Mouse (Mus musculus) thymus, adult 2 months (tissue): ENCODE data around the gene Copz1.

Source experiments
- CTCF ChIP-seq: fragments of 200-500 bp; IDR thresholded peaks from 2 replicates; pipeline ENCODE4 v1.5.1; 2012; ENCODE audit warnings: mild to moderate bottlenecking, control low read depth, low read length, moderate library complexity, borderline replicate concordance; ENCODE audit not compliant: control insufficient read depth, poor library complexity, insufficient read depth; ENCODE audit errors: extremely low read depth
- POLR2A ChIP-seq: fragments of 200-500 bp; IDR thresholded peaks from 2 replicates; pipeline ENCODE4 v1.6.1; 2012; ENCODE audit warnings: mild to moderate bottlenecking, low read length, control low read depth, moderate library complexity; ENCODE audit not compliant: control insufficient read depth, poor library complexity, insufficient read depth; ENCODE audit errors: extremely low read depth

DNA sequence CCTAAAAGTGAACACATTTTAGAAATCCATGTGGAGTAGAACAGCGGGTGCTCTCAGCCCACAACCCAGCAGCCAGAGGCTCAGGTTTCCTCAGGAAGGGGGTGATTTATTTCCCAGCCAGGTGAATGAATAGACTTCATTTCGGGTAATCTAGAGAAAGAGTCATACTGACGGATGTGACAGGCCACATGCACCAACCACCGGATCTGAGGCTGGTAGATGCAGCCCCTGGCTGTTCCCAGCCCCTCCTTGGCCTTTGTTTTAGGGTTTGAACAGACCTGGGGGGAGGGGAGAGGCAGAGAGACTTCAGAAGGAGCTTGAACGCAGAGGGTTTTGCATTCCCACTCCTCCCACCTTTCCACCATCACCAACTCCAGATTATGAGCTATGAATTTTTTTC, 23.3 kb downstream of the Copz1 start:
- TF ChIP-seq CTCF: no peak
- no peak for TF ChIP-seq POLR2A
